Mouse (Mus musculus) C3H10T1/2 (cell line): ENCODE measurements around the gene Naa50. TPM values are rescaled to one million over a fixed set of nuclear protein-coding genes. Genes with fewer than 3 reads are reported as not detected.

Source experiments
- polyA plus RNA-seq, 2 experiments: library from polyadenylated mRNA; unstranded; fragments of >200 nt; fragmentation: generic; extraction: Trizol; gene quantifications; one replicate each; pipeline ENCODE4 v1.2.1; 2012; ENCODE audit warnings: missing spikeins in 2 of 2

Naa50 gene
- 1 to 10 TPM; 3.0 to 7.0 TPM for polyA plus RNA-seq

GRCm38 (mm10) chr16:44139536-44140185 is at the start of gene Naa50, which contains the start of gene Atp6v1a:
Gene Naa50 (plus strand): TSS chr16:44139830.
Gene Atp6v1a (minus strand): TSS chr16:44139705.

GRCm38 (mm10) chr16:44173155-44173941 is 33.7 kb downstream of the Naa50 start, which contains the start of gene Usf3:
Gene Usf3 (plus strand): TSS chr16:44173246.

Other genes with a start within 250 kb of the Naa50 start
- gene Qtrt2, start 213.0 kb upstream of the Naa50 start, polyA plus RNA-seq: 1 to 10 TPM in 1 of 2 experiments, under 1 TPM in 1; 0.40 to 5.4 TPM
- gene Zdhhc23, start 160.0 kb upstream of the Naa50 start, polyA plus RNA-seq: under 1 TPM in 1 of 2 experiments, not detected in 1; 0.01 TPM
- under 1 TPM; 0.01 to 0.39 TPM for gene Gramd1c, start 76.5 kb upstream of the Naa50 start, polyA plus RNA-seq
- gene Atp6v1a, start 125 bp upstream of the Naa50 start, polyA plus RNA-seq: 10 to 100 TPM in 1 of 2 experiments, 1 to 10 TPM in 1; 2.5 to 21.0 TPM
- 1 to 10 TPM in 1 of 2 experiments, under 1 TPM in 1; 0.42 to 1.7 TPM for gene Usf3, start 33.4 kb downstream of the Naa50 start, polyA plus RNA-seq
- gene Sidt1, start 193.4 kb downstream of the Naa50 start, polyA plus RNA-seq: not detected
- gene Spice1, start 207.3 kb downstream of the Naa50 start, polyA plus RNA-seq: 1 to 10 TPM in 1 of 2 experiments, under 1 TPM in 1; 0.85 to 5.6 TPM